ENCODE assay signal across 12 mouse cellular contexts in genomic region chr14:55011116-55011515, GRCm38 (mm10). TPM values are rescaled to one million over a fixed set of nuclear protein-coding genes. Genes with fewer than 3 reads are reported as not detected.
DNase-seq lines count a peak whose midpoint lies in the region; ATAC-seq and TF ChIP-seq lines count a peak whose summit lies in the region.
"Had no signal": no experiment of that assay in that cellular context is flagged by ENCODE, and none has a peak within 500 bp of the region (broad histone marks: within the 10 kb centered on the region; RNA-seq: fewer than 3 reads in every experiment).

No protein-coding gene starts in this region.

- H3K4me3 ChIP-seq in limb, embryonic 11.5 days (ENCODE audit: low read depth, low read length), result no peak overlapping the region
- H3K4me3 ChIP-seq in limb, embryonic 10.5 days, result no peak overlapping the region
- H3K4me3 ChIP-seq in CH12.LX (replicated peaks in 1 of 3; ENCODE audit: low read depth in 2 of 3, low read length in 2 of 3, poor library complexity in 1 of 3), result no peak overlapping the region
- no peak overlapping the region for H3K4me3 ChIP-seq in embryonic facial prominence, embryonic 11.5 days (ENCODE audit: low read depth, low read length)
- H3K4me3 ChIP-seq: embryonic facial prominence, embryonic 13.5 days; lung, embryonic 15.5 days; neural tube, embryonic 13.5 days had no signal

- no peaks in the 10 kb centered on the region for H3K36me3 ChIP-seq in limb, embryonic 11.5 days (ENCODE audit: control insufficient read depth, insufficient read depth, low read length)
- H3K36me3 ChIP-seq in limb, embryonic 10.5 days, result no peaks in the 10 kb centered on the region
- H3K36me3 ChIP-seq in CH12.LX (replicated peaks in 1 of 2; ENCODE audit: control insufficient read depth in 1 of 2, insufficient read depth in 1 of 2, low read length in 1 of 2), result no peaks in the 10 kb centered on the region
- H3K36me3 ChIP-seq in embryonic facial prominence, embryonic 11.5 days (replicated peaks; ENCODE audit: control insufficient read depth, insufficient read depth, low read depth, low read length), result no peaks in the 10 kb centered on the region
- H3K36me3 ChIP-seq: embryonic facial prominence, embryonic 13.5 days; lung, embryonic 15.5 days; neural tube, embryonic 13.5 days had no signal

- no peak overlapping the region for H3K4me2 ChIP-seq in limb, embryonic 11.5 days (ENCODE audit: low read depth, severe bottlenecking)
- H3K4me2 ChIP-seq in CH12.LX (ENCODE audit: insufficient read depth, low read depth, poor library complexity, severe bottlenecking), result no peak overlapping the region
- H3K4me2 ChIP-seq in embryonic facial prominence, embryonic 11.5 days (ENCODE audit: low read depth, low read length), result no peak overlapping the region
- H3K4me2 ChIP-seq: embryonic facial prominence, embryonic 13.5 days; lung, embryonic 15.5 days; neural tube, embryonic 13.5 days had no signal

- peaks cover 6% of the 10 kb centered on the region; the same call in 1 of the 2 replicates for H3K79me2 ChIP-seq in CH12.LX (replicated peaks; ENCODE audit: control insufficient read depth, extremely low read depth, insufficient read depth, poor library complexity, severe bottlenecking)

- TF ChIP-seq POLR2A in CH12.LX (IDR thresholded peaks at IDR 0.05; ENCODE audit: low read depth, low read length), result no peak

- TF ChIP-seq EP300 in CH12.LX (IDR thresholded peaks at IDR 0.05; ENCODE audit: low read length), result no peak

- ATAC-seq in limb, embryonic 11.5 days (ENCODE audit: insufficient number of reproducible peaks, low FRiP score, low TSS enrichment, low read depth), result no peak
- no peak for ATAC-seq in embryonic facial prominence, embryonic 11.5 days (replicated peaks; ENCODE audit: insufficient number of reproducible peaks, low FRiP score, low TSS enrichment, low read depth)

- dilution Hi-C loops in CH12.LX (cut with MboI; ENCODE audit: extremely low pct_ligation_motif_present, extremely low pct_unique_long_range_greater_than_20kb, low sequenced_read_pairs), result no loop called here

- no peaks in the 10 kb centered on the region for H3K9me3 ChIP-seq in limb, embryonic 11.5 days (ENCODE audit: control insufficient read depth, low read length)
- H3K9me3 ChIP-seq in limb, embryonic 10.5 days (replicated peaks), result no peaks in the 10 kb centered on the region
- H3K9me3 ChIP-seq in CH12.LX (replicated peaks; ENCODE audit: low read length), result peaks cover 2% of the 10 kb centered on the region
- no peaks in the 10 kb centered on the region for H3K9me3 ChIP-seq in embryonic facial prominence, embryonic 11.5 days (replicated peaks; ENCODE audit: control insufficient read depth, low read length)
- H3K9me3 ChIP-seq: embryonic facial prominence, embryonic 13.5 days; lung, embryonic 15.5 days; neural tube, embryonic 13.5 days had no signal

- no peak overlapping the region for H3K27ac ChIP-seq in limb, embryonic 11.5 days (replicated peaks; ENCODE audit: low read depth, low read length)
- H3K27ac ChIP-seq in limb, embryonic 10.5 days, result no peak overlapping the region
- H3K27ac ChIP-seq in CH12.LX (ENCODE audit: insufficient read depth, low read depth), result no peak overlapping the region
- H3K27ac ChIP-seq in embryonic facial prominence, embryonic 11.5 days (replicated peaks; ENCODE audit: low read depth, low read length), result no peak overlapping the region
- H3K27ac ChIP-seq: embryonic facial prominence, embryonic 13.5 days; lung, embryonic 15.5 days; neural tube, embryonic 13.5 days had no signal

- TF ChIP-seq CTCF in CH12.LX (conservative IDR thresholded peaks at IDR 0.05 in 1 of 2, IDR thresholded peaks at IDR 0.05 in 1 of 2; ENCODE audit: low read depth in 2 of 2, low read length in 2 of 2), result peak; percentile 15 to 49; a peak in 2 of 4 replicates

- no peaks in the 10 kb centered on the region for H3K27me3 ChIP-seq in limb, embryonic 11.5 days (ENCODE audit: control insufficient read depth, insufficient read depth, low read length)
- no peaks in the 10 kb centered on the region for H3K27me3 ChIP-seq in limb, embryonic 10.5 days (ENCODE audit: low read depth, poor library complexity, severe bottlenecking)
- peaks cover 23% of the 10 kb centered on the region for H3K27me3 ChIP-seq in CH12.LX (replicated peaks)
- no peaks in the 10 kb centered on the region for H3K27me3 ChIP-seq in embryonic facial prominence, embryonic 11.5 days (ENCODE audit: control insufficient read depth, insufficient read depth, low read length)
- H3K27me3 ChIP-seq: embryonic facial prominence, embryonic 13.5 days; lung, embryonic 15.5 days; neural tube, embryonic 13.5 days had no signal

- peak; percentile 30 for TF ChIP-seq RAD21 in CH12.LX (IDR thresholded peaks at IDR 0.05; ENCODE audit: low read depth, low read length)

- 62% methylated on average over 4 of the region's 4 CpGs for WGBS in limb, embryonic 11.5 days
- WGBS in limb, embryonic 10.5 days, result 62% methylated on average over 4 of the region's 4 CpGs
- 65% methylated on average over 4 of the region's 4 CpGs for WGBS in embryonic facial prominence, embryonic 11.5 days

- in situ Hi-C loops in CH12.LX (cut with MboI; ENCODE audit: low pct_ligation_motif_present, low pct_unique_long_range_greater_than_20kb, low sequenced_read_pairs), result loop anchor here (5.0 to 10.0 kb wide), 3 partner anchors 109 to 296 kb away; partner anchors contain the start of gene Cebpe

- H3K4me1 ChIP-seq in limb, embryonic 11.5 days (ENCODE audit: control insufficient read depth, insufficient read depth, low read length), result no peaks in the 10 kb centered on the region
- H3K4me1 ChIP-seq in limb, embryonic 10.5 days, result no peaks in the 10 kb centered on the region
- H3K4me1 ChIP-seq in CH12.LX (ENCODE audit: control insufficient read depth in 1 of 2, insufficient read depth in 2 of 2), result 0 out of 4 replicates have a peak, but pooled peaks cover 0 to 4% of the 10 kb centered on the region in 2 experiments
- no peaks in the 10 kb centered on the region for H3K4me1 ChIP-seq in embryonic facial prominence, embryonic 11.5 days (ENCODE audit: control insufficient read depth, insufficient read depth, low read length)
- H3K4me1 ChIP-seq: embryonic facial prominence, embryonic 13.5 days had no signal

- no peak overlapping the region for H3K9ac ChIP-seq in limb, embryonic 11.5 days (ENCODE audit: low read length)
- no peak overlapping the region for H3K9ac ChIP-seq in CH12.LX (ENCODE audit: insufficient read depth, low read depth)
- no peak overlapping the region for H3K9ac ChIP-seq in embryonic facial prominence, embryonic 11.5 days (replicated peaks; ENCODE audit: low read length)
- H3K9ac ChIP-seq: embryonic facial prominence, embryonic 13.5 days; lung, embryonic 15.5 days; neural tube, embryonic 13.5 days had no signal

- peak; percentile 49 for DNase-seq in embryo, embryonic 10.5 days (ENCODE audit: low spot score)
- DNase-seq in embryo, embryonic 9.5 days (ENCODE audit: extremely low spot score), result no peak
- DNase-seq in limb, embryonic 11.5 days (ENCODE audit: low spot score), result peak; percentile 50
- DNase-seq in limb, embryonic 10.5 days (ENCODE audit: low spot score), result no peak
- DNase-seq in CH12.LX (ENCODE audit: extremely low read depth), result peak; percentile 34
- peak; percentile 59 for DNase-seq in embryonic facial prominence, embryonic 11.5 days (ENCODE audit: low spot score)
- no peak for DNase-seq in spleen, adult 18-20 months
- no peak for DNase-seq in left cerebral cortex, adult 8-10 months (ENCODE audit: low spot score in 2 of 2)
- DNase-seq: gastrocnemius, postnatal 25 days had no signal

TF ChIP-seq in CH12.LX, 34 proteins besides CTCF, POLR2A, EP300 and RAD21 (continues in another document):
- no peak for TF ChIP-seq TCF12 (IDR thresholded peaks at IDR 0.05; ENCODE audit: low read depth, low read length)
- TF ChIP-seq USF2 (conservative IDR thresholded peaks at IDR 0.05; ENCODE audit: low read depth, low read length), result no peak
- TF ChIP-seq GABPA (IDR thresholded peaks at IDR 0.05; ENCODE audit: insufficient replicate concordance, low read depth, low read length), result no peak
- no peak for TF ChIP-seq IRF4 (IDR thresholded peaks at IDR 0.05; ENCODE audit: low read depth, low read length)

RNA-seq across cellular contexts. Expression of gene Ngdn, which starts 4.1 kb away (rescaled TPM):
- 99.5 and 100 TPM in 2 replicates for polyA plus RNA-seq in limb, embryonic 11.5 days (2014; fragmentation: Nextera tagmentation; extraction: Ambion mirVana)
- 97.5 and 98.1 TPM in 2 replicates for polyA plus RNA-seq in limb, embryonic 10.5 days (2016; fragmentation: Nextera tagmentation; extraction: Ambion mirVana)
- total RNA-seq in CH12.LX (2012; rRNA removed), result 77.9 and 90.7 TPM in 2 replicates
- total RNA-seq in CH12.LX (2014; rRNA removed), result 111 and 128 TPM in 2 replicates
- polyA plus RNA-seq in CH12.LX (2012; ENCODE audit: insufficient read length, low read depth), result 75.4 and 79.0 TPM in 2 replicates
- 92.8 and 97.7 TPM in 2 replicates for polyA plus RNA-seq in embryonic facial prominence, embryonic 11.5 days (2014; fragmentation: Nextera tagmentation; extraction: Ambion mirVana)
- total RNA-seq in left cerebral cortex, adult 8-10 months (2022), result 10 to 100 TPM; 30.2 to 34.4 (median 32.0) TPM

RNA-seq across cellular contexts. Expression of gene Myh7, which starts 16.7 kb away (rescaled TPM):
- 0.92 and 1.5 TPM in 2 replicates for polyA plus RNA-seq in limb, embryonic 11.5 days (2014; fragmentation: Nextera tagmentation; extraction: Ambion mirVana)
- polyA plus RNA-seq in limb, embryonic 10.5 days (2016; fragmentation: Nextera tagmentation; extraction: Ambion mirVana), result 2.2 and 4.4 TPM in 2 replicates
- total RNA-seq in CH12.LX (2012; rRNA removed), result 0.08 TPM in 2 replicates
- not detected in 2 replicates for total RNA-seq in CH12.LX (2014; rRNA removed)
- polyA plus RNA-seq in CH12.LX (2012; ENCODE audit: insufficient read length, low read depth), result 0.57 TPM in 1 of 2 replicates, not detected in the other
- 4.0 and 13.1 TPM in 2 replicates for polyA plus RNA-seq in embryonic facial prominence, embryonic 11.5 days (2014; fragmentation: Nextera tagmentation; extraction: Ambion mirVana)
- total RNA-seq in left cerebral cortex, adult 8-10 months (2022), result 10 to 100 TPM in 3 of 4 experiments, 1 to 10 TPM in 1; 10.0 to 21.2 (median 13.1) TPM

RNA-seq across cellular contexts. Expression of gene Gm17428, which starts 34.4 kb away (rescaled TPM):
- not detected in 2 replicates for polyA plus RNA-seq in limb, embryonic 11.5 days (2014; fragmentation: Nextera tagmentation; extraction: Ambion mirVana)
- not detected in 2 replicates for polyA plus RNA-seq in limb, embryonic 10.5 days (2016; fragmentation: Nextera tagmentation; extraction: Ambion mirVana)
- total RNA-seq in CH12.LX (2012; rRNA removed) (not detected in 2 replicates), CH12.LX (2014; rRNA removed) (not detected in 2 replicates)
- not detected in 2 replicates for polyA plus RNA-seq in CH12.LX (2012; ENCODE audit: insufficient read length, low read depth)
- polyA plus RNA-seq in embryonic facial prominence, embryonic 11.5 days (2014; fragmentation: Nextera tagmentation; extraction: Ambion mirVana), result not detected in 2 replicates
- not detected for total RNA-seq in left cerebral cortex, adult 8-10 months (2022)
- total RNA-seq: gastrocnemius, postnatal 25 days had no signal
- polyA plus RNA-seq: embryonic facial prominence, embryonic 13.5 days; lung, embryonic 15.5 days; neural tube, embryonic 13.5 days had no signal

RNA-seq across cellular contexts. Expression of gene Myh6, which starts 44.4 kb away (rescaled TPM):
- 0.77 and 1.7 TPM in 2 replicates for polyA plus RNA-seq in limb, embryonic 11.5 days (2014; fragmentation: Nextera tagmentation; extraction: Ambion mirVana)
- 1.5 and 2.3 TPM in 2 replicates for polyA plus RNA-seq in limb, embryonic 10.5 days (2016; fragmentation: Nextera tagmentation; extraction: Ambion mirVana)
- total RNA-seq in CH12.LX (2012; rRNA removed) (0.21 and 0.98 TPM in 2 replicates), CH12.LX (2014; rRNA removed) (0.04 and 0.16 TPM in 2 replicates)
- polyA plus RNA-seq in CH12.LX (2012; ENCODE audit: insufficient read length, low read depth), result 1.3 and 1.5 TPM in 2 replicates
- polyA plus RNA-seq in embryonic facial prominence, embryonic 11.5 days (2014; fragmentation: Nextera tagmentation; extraction: Ambion mirVana), result 0.91 and 9.2 TPM in 2 replicates
- 1 to 10 TPM; 5.3 to 9.9 (median 7.7) TPM for total RNA-seq in left cerebral cortex, adult 8-10 months (2022)

Comparison
In these comparisons a context has a peak if more than half of its experiments do, and no peak if none do; other contexts are left out.
1. DNase-seq: peak in embryo, embryonic 10.5 days (single experiment), limb, embryonic 11.5 days (single experiment), CH12.LX (single experiment) and embryonic facial prominence, embryonic 11.5 days (single experiment); none in embryo, embryonic 9.5 days (single experiment), limb, embryonic 10.5 days (single experiment), spleen, adult 18-20 months (0 of 2) and left cerebral cortex, adult 8-10 months (0 of 2).